Mouse (Mus musculus) mesoderm, embryonic 11.5 days (tissue): ENCODE results near the gene Adamts2.

Experiments
- DNase-seq: peaks from one replicate; pipeline ENCODE4 v3.0.0-alpha.2; 2012; ENCODE audit warnings: low read depth, low spot score

Adamts2 gene

DNA sequence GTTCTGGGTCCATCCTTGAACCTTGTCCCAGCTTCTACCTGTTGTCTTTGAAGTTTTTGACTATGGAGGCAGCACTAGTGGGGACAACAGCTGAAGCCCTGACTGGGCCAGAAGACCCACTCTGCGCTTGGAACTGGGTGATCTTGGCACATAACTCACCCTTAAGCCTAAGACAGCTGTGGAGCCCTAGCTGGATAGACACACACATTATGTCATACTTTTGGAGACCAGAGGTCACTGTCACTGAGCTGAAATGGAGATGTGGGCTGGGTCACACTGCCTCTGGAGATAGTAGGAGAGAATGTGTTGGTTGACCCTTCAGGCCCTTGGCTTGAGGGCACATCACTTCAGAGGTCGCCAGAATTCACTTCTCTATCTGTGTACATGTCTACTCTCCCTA lies 69.5 kb downstream of the Adamts2 start:
- no peak for DNase-seq

DNA sequence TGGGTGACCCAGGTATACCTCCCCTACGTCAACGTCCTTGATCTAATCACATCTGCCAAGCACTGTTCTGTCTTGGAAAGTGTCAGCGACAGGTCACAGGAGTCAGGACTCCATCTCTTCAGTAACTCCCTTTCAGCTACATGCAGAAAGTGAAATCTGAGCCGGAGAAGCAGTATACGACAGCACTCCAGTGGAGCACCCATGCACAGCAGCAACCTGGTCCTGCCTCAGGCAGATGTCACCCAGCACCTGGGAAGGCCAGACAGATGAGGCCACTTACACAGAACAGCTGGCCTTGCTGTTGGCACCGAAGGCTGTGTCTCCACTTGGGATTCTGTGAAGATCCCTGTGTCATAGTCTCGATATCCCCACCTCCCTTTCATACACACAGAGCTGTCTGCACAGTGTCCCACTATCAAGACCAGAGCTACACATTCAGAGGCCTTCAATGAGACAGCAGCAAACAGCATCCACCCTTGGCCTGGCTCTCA lies 70.0 kb downstream of the Adamts2 start:
- no peak for DNase-seq

DNA sequence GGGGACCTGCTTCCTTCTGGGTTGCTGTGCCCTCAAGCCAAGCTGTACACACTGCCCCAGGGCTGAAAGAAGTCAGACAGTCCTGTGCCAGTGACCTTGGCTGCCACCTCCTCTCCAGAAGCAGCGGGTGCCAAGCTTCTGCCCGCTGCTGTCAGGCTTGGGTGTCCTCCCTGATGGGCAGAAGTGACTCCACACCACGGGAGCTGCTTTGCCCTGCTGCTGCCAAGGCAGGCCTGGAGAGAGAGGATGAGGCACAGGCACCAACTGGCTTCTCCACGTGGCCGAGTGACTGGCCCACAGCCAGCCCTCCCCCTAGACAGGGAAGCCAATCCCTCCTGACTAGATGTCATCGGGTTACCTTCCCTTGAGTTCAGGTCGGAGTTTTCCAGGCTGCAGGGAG lies 71.0 kb downstream of the Adamts2 start:
- no peak for DNase-seq

DNA sequence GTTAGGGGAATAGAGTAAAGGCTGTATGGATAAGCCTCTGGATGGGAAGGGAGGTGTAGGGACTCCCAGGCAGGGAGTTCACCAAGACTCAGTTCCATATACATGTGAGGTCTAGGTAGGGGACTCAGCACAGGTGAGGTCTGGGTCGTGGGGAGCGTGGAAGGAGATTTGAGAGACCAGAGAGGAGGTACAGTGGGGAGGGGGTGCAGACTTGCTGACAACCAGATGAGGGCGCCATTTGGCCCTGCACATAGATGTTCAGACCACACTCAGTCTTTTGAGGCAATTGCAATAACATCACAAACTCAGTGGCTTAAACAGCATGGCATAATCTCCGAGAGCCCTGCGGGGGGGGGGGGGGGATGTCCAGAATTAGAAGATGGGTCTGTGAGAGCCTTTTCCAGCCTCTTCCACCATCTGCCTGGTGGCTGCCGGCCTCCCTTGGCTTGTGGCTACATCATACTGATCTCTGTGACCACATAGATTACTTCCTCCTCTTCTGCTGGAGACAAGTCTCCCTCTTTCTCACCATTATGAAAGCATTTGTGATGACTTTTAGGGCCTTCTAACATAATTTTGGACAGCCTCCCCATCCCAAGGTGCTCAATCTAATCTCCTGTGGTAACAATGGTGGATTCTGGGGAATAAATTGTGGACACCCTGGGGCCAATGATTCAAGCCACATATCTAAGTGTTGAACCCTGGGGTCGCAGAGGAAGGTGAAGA lies 71.8 kb downstream of the Adamts2 start:
- no peak for DNase-seq

DNA sequence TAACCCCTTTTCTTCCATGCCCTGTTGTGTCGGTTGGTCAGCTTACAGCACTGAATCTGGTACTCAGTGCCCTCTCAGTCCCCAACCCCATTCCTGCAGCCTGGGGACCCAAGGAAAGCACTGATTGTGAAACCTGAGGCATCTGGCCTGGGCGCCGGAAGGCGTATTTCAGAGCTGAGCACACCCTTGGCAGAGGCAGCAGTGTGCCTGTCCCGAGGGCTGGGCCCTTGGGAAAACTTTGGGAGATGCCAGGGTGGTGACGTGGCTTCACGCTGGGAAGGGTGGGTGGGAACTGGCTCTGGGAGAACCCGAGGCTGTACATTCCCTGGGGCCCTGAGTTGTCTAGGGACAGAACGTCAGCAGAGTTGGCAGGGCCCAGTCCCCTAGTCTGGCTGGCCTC lies 72.5 kb downstream of the Adamts2 start:
- no peak for DNase-seq

DNA sequence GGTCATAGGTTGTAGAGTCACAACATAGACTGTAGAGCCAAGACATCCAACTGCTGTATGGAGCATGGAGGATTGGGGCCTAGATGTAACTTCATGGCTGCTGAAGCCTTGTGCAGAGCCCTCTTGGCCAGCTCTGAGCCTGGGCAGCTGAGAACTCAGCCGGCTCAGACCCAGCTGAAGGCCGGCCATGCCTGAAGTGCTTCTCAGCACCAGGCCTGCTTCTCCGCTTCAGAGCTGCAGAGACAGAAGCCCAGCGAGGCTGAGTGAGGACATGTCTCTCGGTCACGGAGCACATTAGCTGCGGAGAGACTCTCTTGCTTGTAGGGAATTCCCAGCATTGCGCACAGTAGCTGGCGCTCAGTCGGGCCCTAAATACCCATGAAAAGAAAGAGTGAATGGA lies 76.8 kb downstream of the Adamts2 start:
- DNase-seq, result no peak

DNA sequence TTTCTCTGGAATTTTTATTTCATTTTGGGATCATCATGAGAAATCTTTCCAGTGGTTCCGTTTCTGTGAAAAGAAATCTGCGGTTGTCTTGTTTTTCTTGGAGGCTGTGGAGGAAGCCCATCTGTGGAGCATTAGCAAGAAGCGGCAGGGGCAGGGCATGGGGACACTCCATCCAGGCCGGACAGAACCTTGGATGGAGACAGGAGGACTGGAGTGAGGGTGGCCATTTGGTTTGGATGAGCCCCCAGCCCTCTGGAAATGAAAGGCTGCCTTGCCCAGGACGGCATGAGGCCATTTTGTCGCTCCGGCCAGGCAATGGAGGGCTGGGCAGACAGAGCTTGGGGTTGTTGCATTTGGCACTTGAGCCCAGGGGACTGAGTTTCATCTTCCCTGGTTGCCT lies 80.1 kb downstream of the Adamts2 start:
- DNase-seq, result no peak

DNA sequence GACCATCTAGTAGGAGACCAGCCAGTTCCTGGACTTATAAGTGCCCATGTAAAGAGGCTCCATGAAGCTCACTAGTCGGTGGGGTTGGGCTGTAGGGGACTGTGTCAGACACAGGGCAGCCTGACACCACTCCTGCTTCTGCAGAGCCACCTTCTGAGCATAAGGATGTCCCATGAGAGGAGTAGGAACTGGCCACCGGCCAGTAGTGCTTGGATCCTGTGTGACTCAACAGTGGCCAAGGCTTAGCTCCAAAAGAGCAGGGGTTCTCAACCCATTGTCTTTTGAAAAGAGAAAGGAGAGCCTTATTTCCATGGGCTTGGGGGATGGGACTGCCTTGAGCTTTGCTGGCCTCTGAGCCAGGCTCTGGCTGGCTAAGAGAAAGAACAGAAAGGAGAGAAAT lies 81.9 kb downstream of the Adamts2 start:
- no peak for DNase-seq

DNA sequence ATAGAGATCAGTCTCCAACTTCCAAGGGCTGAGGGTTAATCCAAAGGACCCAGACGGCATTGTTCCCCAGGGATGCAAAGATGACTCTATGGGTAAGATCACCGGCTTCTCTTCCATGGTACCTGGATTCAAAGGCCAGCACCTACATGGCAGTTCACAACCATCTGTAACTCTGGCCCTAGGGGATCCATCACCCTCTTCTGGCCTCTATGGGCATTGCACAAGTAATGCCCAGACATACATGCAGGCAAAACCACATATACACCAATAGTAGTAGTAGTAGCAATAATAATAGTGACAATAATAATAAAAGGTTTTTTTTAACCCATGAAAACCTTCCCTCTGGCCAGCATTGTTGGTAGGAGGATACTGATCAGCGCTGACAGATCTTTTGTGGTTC lies 86.7 kb downstream of the Adamts2 start:
- no peak for DNase-seq

DNA sequence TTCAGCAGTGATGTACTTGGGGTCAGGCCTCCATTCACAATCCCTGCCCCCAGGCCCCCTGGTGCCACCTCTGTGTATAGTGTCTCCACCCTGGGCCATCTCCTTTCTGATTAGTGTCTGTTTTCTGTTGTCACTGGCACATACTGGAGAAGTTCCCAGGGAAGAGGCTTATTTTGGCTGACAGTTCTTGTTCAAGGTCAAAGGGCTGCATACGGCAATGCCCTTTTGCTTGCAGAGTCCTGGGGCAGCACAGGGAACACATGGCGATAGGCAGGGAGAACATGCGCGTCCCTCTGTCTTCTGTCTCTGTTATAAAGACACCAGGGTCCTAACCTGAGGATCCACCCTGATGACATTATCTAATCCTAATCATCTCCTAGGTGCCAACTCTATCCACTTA lies 87.8 kb downstream of the Adamts2 start:
- no peak for DNase-seq

DNA sequence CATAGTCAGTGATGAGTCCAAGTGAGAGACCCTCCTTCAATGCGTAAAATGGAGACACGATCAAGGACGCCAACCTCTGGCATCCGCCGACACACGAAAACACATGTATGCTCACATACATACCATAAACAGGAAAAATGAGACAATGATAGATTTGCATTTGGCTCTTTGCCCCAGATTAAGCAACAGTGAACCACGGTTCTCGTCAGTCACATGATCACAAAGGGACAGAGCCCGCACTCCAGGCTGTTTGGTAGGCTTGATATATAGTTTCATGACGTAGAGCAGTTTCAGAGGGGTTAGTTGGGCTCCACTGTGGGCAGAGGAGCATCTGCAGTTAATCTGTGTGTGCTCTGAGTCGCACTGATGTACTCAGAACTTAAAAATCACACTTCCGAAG lies 98.1 kb downstream of the Adamts2 start:
- DNase-seq, result no peak

DNA sequence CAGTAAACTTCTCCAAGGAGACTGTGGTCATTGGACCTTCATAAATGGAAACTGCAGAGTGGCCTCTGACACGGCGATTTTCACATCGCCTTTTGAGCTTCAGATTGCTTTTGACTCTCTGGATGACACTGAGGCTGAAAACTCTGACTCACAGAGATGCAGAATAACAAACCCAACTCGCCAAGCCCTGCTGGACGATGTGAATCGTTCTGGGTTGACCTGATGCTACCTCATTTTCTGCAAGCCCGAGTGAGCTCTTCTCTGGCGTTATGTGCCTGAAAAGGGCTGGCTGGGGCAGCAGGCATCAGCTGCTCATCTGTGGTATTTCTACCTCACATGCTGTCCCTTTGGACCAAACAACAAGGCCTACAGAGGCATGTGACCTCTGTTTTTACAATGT lies 98.6 kb downstream of the Adamts2 start:
- DNase-seq, result no peak

DNA sequence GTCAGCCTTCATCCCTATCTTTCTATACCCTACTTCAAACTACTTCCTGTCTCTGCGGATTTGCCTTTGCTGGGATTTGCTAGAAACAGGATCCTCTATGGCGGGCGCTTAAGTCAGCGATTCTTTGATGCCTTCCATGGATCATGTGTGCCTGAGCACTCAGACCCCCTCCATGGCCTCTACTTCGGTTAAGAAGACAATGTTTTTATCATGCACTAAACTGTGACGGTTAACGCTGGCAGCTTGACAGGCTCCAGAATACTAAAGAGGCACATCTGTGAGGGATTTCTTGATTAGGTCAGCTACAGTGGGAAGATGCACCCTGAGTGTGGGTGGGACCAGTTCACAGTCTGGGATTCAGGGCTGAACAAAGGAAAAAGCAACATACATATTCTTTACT lies 101.5 kb downstream of the Adamts2 start:
- no peak for DNase-seq

DNA sequence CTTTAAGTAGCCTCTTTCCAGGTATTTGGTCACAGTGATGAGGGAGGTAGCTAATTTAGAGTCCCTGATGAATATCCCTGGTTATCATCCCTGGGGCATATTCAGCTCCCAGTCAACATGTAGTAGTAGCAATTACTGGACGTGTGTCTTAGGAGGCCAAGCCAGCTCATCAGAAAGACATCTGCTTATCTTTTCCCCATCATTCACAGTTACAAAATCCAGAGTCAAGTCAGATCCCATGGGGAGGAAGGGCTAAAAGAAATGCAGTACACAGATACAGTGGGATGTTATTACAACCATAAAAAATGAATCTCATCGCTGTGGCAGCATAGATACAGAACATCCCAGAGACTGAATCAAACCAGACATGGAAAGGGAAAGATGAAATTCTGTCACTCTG lies 102.6 kb downstream of the Adamts2 start:
- no peak for DNase-seq

DNA sequence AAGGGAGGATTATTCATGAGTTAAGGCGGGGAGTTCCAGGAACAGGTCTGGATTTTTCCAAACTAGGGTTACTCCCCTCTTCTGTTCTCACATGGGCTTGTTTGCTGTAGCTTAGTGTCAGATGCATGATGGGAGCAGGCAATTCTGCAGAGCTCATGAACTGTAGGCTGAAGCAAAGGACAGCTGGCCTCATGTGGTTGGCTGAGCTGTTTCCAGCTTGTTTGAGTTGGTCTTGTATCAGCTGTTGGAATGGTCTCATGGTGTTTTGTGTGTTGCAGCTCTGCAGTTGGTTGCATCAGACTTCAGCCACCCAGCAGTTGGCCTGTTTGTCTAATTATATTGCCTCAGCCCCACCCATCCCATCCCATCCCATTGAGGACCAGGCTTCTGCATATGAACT lies 105.4 kb downstream of the Adamts2 start:
- no peak for DNase-seq

DNA sequence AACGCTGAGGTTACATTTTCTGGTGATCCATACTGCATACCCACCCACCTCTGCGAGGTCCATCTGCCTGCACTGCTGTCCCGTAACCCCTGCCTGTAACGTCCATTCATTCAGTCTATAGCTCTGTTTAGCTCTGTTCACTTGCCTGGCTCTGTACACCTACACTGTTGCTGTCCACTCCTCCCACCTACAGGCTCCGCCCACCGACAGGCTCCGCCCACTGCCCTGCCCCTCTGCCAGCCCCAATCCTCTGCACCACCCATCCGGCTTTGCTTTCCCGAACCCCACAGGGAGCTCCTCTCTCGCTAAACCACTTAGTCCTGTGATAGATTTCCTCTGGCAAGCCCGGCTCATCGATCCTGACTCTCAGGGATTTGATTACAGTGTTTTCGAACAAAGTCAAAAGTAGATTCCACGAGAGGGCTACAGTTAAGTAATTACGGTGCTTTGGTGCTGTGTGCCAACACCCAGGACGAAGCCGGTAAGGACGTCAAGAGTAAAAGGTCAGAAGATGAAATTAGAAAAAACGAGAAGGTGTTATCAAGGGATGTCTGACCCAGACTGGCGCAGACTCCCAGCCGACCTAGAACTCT lies 111.8 kb downstream of the Adamts2 start:
- DNase-seq, result peak; percentile 20

DNA sequence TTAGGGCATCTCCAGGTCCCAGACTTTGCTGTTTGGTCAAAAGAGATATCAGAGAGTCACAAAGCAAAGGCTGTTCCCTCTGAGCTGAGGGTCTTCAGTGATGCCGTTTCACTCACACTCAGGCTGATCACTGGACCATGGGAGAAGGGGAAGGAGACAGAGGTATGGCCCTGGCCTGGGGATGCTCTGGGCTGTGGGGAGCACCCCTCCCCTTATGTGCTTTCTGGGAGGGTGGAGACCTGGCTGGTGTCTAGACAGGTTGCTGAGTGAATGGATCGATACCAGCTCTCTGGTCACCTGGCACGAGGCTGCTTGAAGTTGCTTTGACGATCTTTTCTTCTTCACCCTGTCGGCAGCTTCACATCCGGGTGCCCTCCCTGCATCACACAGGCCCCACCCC lies 113.2 kb downstream of the Adamts2 start:
- DNase-seq, result no peak

DNA sequence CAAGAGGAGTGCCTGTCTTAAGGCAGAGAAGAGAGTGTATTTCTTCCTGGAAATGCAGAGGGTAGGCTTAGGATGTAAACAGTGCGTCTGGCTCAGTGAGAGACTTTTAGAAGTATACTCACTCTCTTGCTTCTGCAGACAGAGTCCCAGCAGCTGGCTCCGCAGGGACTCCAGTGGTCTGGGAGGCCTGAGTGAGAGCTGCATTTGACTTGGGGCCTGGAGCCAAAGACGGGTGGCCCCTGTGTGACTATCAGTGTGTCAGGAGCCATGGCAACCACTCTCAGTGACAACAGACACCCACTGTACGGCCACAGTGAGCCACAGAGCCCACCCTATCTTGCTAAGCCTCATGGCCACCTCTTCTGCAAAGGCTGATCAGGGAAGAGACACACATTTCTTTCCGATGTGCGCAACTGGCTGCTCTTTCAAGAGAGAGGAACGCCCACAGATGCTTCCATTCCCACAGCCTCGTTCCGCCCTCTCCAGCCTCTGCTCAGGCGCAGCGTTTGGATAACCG lies 115.6 kb downstream of the Adamts2 start:
- DNase-seq, result no peak

DNA sequence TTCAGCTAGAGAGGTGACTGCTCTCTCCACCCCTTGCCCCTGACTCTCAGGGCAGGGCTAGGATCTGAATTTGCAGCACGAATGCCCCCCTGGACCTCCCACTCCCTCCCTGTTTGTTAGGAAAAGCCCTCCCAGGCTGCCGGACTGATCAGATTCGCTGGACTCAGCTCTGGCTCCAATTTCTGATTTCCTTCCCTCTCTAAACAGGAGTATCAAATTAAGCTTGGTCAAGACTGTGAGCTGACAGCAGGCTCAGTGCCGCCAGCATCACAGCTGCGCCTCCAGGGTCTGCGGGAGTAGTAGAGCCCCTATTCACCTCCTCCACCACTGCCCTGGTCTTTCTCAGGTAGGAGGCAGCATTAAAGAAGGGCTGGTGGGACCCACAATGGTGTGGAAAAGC lies 117.0 kb downstream of the Adamts2 start:
- no peak for DNase-seq

DNA sequence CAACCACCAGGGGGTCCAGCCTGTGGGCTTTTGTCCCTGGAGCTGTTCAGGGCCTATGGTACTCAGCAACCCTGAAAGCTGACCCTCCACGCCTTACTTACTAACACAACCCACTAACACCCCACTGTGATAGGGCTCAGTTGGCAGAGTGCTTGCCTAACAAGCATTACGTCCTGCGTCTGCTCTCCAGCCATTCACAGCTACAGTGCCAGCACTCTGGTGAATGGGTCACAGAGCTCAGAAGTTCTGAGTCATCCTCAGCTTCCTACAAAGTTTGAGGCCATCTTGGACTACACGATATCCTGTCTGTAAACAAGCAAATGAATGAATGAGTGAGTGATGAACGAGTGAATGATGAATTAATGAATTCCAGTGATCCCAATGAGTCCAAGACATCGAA lies 118.5 kb downstream of the Adamts2 start:
- no peak for DNase-seq

DNA sequence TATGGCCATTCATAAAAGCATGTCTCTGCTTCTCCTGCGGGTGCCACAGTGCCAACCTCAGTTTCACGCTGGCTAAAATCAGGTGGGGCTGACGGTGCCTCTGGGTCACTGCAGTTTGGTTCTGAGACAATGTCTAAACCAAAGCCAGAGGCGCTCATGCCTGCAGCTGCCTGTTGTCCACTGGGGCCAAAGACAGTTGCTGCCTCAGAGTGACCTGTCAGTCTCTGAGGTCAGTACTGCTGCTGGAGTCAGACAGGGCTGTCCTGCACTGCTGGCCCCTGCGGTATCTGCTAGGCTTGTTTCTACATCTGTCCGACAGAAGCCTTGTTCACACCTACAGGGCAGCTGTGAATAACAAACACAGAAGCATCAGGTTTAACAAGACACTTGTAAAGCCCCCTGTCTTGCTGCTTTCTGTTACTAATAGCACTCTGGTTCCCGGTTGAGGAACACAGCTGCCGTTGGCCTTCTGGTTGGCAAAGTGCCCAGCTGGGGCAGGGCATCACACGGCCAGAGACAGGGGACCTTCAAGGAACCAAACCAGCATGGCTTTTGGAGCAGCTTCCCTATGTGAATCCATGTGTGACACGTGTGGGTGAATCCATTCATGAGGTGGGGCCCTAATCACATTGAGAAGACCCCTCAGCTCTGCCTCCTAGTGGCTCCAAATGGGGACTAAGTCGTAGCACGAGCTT lies 119.1 kb downstream of the Adamts2 start:
- DNase-seq, result no peak

DNA sequence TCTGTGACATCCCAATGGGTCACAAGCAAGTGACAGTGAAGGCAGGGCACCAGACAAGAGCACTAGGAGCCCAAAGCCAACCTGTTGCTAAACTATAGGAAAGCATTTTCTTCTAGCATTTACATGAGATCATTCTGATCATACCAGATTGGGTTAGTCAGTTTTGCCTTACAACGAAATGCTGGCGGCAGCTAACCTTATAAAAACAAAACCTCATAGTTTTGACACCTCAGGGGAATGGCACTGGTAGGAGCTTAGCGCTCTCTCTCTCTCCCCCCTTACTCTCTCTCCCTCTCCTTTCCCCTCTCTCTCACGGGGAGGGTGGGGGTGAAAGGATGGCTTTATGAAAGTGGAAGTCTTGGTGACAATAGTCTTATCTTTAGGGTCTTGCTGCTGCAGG lies 123.7 kb downstream of the Adamts2 start:
- DNase-seq, result no peak

DNA sequence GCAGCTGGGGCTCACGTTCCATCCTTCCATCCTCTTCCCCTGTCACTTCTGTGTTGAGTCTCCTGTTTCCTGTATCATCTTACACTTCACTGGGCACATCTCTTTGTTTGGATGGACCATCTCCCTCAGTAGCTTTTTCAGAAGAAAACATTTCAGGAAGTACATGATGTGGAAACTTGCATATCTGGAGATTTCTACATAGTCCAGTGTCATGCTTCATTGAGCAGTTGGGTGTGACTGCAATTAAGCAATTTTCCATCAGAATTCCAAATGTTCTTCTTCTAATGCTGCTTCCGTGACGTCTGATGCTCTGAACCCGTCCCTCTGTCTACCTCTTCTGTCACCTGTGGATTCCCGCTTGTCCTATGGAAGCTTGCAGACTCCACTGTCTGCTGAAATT lies 124.2 kb downstream of the Adamts2 start:
- DNase-seq, result no peak
